Mouse (Mus musculus): ENCODE data around the gene Zfp422. TPM values are rescaled to one million over a fixed set of nuclear protein-coding genes. Genes with fewer than 3 reads are reported as not detected.
"Not testable (repeated sequence)": the region's sequence is repeated elsewhere in the genome, so short reads cannot be mapped to it uniquely, and the experiment has no call there.

Zfp422 gene
- polyA plus RNA-seq, 1 experiment from 2014 or later, result 299 TPM

DNA sequence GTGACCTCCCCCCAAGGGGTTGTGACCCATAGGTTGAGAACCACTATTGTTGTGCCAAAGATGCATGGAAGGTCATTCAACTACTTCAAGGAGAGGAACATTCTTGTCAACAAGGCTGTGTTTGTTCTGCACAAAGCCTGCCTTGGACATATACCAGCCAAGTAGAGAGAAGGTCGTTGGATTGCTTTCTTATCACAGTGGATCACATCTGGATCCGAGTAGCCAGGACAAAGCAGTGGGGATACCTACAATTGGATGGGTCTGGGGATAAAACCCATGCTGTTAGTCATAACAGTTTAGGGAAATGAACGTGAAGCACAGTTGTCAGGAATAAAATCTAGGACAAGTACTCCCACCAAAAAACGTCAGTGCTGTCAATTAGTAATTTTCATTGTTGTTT is 15.1 kb upstream of the Zfp422 start:
- WGBS, result 69% methylated on average over 4 of the region's 4 CpGs
- H3K4me1 ChIP-seq, result no peaks in the 10 kb centered on the region
- H3K36me3 ChIP-seq (replicated peaks), result no peaks in the 10 kb centered on the region
- no peak for DNase-seq (ENCODE audit: extremely low spot score, low spot score)
- H3K27ac ChIP-seq, result no peak overlapping the region
- H3K27me3 ChIP-seq (ENCODE audit: poor library complexity, severe bottlenecking), result no peaks in the 10 kb centered on the region
- no peak overlapping the region for H3K4me3 ChIP-seq
- H3K9me3 ChIP-seq, result no peaks in the 10 kb centered on the region

DNA sequence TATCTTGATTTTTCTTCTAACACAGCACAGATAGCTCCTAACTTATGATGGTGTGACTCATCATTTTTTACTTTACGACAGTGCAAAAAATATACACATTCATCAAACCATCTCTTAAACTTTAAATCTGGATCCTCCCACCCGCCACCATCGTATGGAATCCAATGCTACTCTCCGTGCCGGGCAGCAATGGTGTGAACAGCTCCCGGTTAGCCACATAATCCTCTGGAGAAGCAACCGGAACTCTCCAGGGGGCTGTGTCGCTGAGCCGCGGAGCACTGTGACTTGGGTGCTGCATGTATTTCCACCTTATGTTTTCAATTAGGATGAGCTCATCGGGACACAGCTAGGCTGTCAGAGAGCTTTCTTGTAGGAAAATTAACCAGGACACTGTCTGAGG is 14.1 kb upstream of the Zfp422 start:
- Histone ChIP-seq H3K4me3 (no peak overlapping the region), H3K9me3 (no peaks in the 10 kb centered on the region), H3K27me3 (ENCODE audit: poor library complexity, severe bottlenecking) (no peaks in the 10 kb centered on the region), H3K27ac (no peak overlapping the region), H3K4me1 (no peaks in the 10 kb centered on the region), H3K36me3 (replicated peaks) (no peaks in the 10 kb centered on the region)
- DNase-seq (ENCODE audit: extremely low spot score, low spot score), result no peak
- WGBS, result 90% methylated on average over 11 of the region's 11 CpGs

DNA sequence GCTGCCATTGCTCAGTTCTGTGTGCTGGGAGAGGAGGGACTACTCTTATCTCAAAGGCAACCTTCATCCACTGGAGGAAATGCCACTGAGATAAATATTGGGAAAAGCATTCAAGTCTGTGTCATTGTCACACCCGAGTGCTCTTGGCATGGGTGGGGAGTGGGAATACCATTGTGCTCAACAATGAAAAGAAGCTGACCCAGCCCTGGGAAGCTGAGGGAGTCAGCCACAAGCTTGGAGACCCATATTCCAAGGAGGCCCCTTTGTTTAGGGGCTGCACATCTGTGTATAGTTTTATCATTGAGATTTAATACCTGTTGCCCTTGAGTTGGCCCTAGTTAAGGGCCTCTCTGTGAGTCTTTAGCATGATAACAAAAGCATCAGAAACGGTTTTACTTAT is 10.9 kb upstream of the Zfp422 start:
- H3K27ac ChIP-seq, result no peak overlapping the region
- no peaks in the 10 kb centered on the region for H3K36me3 ChIP-seq (replicated peaks)
- DNase-seq (ENCODE audit: extremely low spot score, low spot score), result no peak
- H3K9me3 ChIP-seq, result no peaks in the 10 kb centered on the region
- 77% methylated on average over 2 of the region's 2 CpGs for WGBS
- no peak overlapping the region for H3K4me3 ChIP-seq
- no peaks in the 10 kb centered on the region for H3K27me3 ChIP-seq (ENCODE audit: poor library complexity, severe bottlenecking)
- H3K4me1 ChIP-seq, result peaks cover 5% of the 10 kb centered on the region; the same call in 1 of the 2 replicates

DNA sequence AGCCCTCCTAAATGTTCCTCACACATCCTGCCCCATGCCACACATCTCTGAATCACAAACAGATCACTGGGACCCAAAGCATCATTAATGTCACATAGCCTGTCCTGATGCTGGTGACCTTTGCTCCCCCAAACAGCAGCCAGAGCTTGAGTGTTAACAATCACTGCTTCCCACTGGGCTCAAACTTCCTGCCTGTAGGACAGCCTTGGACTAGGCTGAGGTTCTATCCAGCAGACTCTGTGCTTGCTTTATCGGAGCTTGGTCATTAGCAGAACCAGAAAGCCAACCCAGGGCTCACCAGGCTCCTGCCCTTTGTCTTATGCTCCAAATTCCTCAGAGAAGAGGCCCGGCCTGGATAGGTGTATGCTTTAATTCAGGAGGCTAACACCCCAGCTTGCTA is 10.1 kb upstream of the Zfp422 start:
- no peaks in the 10 kb centered on the region for H3K9me3 ChIP-seq
- no peak overlapping the region for H3K4me3 ChIP-seq
- H3K4me1 ChIP-seq, result peaks cover 5% of the 10 kb centered on the region; the same call in 1 of the 2 replicates
- no peaks in the 10 kb centered on the region for H3K27me3 ChIP-seq (ENCODE audit: poor library complexity, severe bottlenecking)
- 88% methylated on average over 2 of the region's 2 CpGs for WGBS
- H3K27ac ChIP-seq, result no peak overlapping the region
- no peak for DNase-seq (ENCODE audit: extremely low spot score, low spot score)
- H3K36me3 ChIP-seq (replicated peaks), result no peaks in the 10 kb centered on the region

DNA sequence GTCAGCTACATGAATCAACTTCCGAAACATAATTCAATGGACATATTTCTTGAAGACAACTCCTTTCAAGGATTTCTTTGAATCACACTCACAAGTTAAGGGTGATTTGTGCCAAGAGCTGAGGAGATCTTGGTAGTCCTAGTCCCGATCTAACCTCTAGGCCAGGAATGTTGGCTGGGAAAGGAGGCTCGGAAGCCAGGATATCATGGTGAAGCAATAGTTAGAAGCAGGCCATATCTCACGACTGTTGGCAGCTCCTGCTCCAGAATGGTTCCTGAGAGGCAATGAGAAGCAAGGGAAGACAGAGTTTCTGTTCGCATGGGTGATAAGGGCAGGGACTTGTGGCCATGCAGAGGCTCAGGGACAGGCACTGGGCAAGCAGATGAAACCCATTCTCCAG is 8.7 kb upstream of the Zfp422 start:
- H3K36me3 ChIP-seq (replicated peaks), result no peaks in the 10 kb centered on the region
- peaks cover 5% of the 10 kb centered on the region; the same call in 1 of the 2 replicates for H3K4me1 ChIP-seq
- no peaks in the 10 kb centered on the region for H3K9me3 ChIP-seq
- H3K4me3 ChIP-seq, result no peak overlapping the region
- H3K27ac ChIP-seq, result no peak overlapping the region
- WGBS, result 92% methylated on average over 5 of the region's 5 CpGs
- no peak for DNase-seq (ENCODE audit: extremely low spot score, low spot score)
- no peaks in the 10 kb centered on the region for H3K27me3 ChIP-seq (ENCODE audit: poor library complexity, severe bottlenecking)

DNA sequence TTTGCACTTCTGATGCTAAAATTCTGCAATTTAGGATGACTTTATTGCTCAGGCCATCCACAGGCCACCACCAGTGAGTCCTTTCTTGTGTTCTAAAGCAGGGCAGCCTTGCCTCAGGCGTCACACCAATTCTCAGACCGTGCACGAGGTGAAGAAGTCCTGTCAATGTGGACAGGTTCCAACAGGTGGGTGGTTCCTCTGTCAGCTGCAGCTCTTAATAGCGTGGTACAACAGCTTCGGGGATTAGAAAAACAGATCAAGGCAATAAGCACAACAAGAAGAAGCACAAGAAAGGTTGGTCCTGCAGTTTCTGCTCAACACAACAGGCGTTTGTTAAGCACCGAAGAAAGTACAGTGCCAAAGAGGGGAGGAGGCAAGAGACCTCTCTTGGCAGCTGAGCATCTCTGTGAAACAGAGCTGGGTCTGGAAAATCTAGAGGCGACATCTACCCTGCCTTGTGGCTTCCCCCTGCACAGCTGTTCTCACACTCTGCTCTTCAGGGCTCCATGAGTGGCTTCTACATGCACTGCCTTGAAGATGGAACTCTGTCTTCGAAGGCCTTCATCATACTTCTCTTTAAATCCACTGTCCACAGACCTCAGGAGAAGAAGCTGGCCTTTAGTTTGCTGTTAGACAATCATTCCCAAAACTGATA is 7.9 kb upstream of the Zfp422 start:
- Histone ChIP-seq H3K9me3 (no peaks in the 10 kb centered on the region), H3K27ac (no peak overlapping the region), H3K4me3 (no peak overlapping the region), H3K27me3 (ENCODE audit: poor library complexity, severe bottlenecking) (no peaks in the 10 kb centered on the region), H3K4me1 (peaks cover 5% of the 10 kb centered on the region; the same call in 1 of the 2 replicates), H3K36me3 (replicated peaks) (no peaks in the 10 kb centered on the region)
- WGBS, result 85% methylated on average over 9 of the region's 9 CpGs
- DNase-seq (ENCODE audit: extremely low spot score, low spot score), result no peak

DNA sequence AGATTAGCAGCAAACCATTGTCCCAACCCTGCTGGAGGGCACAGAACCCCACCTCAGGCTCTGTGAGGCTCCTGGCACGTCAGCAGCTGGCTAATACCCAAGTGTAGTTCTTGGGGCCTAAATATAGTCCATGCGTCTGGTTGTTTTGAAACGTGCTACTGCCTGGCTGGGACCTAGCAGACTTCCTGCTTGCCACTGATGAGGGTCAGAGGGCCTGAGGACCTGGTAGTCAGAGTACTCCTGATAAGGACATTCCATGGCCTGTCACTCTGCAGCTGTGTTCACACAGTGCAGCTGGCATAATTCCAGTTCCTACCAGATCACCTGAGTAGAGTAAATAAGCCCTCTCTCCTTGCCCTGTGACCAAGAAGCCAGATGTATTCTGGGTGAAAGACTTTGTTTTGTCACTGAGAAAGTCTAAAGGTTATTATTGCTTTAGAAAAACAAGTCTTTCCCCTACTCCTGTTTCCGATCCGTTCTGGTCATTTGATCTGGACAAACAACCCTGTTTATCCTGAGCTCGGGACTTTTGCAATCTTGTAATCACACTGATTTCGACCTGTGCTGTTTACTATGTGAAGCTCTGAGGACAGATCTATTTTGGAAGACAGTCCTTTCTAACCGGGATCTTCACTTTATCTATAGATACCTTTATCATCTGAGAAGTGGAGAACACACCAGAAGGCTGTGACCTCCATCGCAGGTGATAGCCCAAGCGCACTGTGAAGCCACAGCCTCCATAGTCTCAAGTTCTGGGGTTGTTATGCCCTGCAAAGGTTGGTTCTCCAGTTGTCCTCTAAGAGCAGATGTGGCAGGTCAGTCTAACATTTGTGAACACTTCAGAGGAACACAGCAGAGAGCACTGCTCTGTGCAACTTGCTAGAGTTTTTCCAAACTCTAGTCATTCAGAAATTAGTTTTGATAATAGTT is 6.7 kb upstream of the Zfp422 start:
- H3K4me3 ChIP-seq, result no peak overlapping the region
- no peaks in the 10 kb centered on the region for H3K9me3 ChIP-seq
- peaks cover 5% of the 10 kb centered on the region; the same call in 1 of the 2 replicates for H3K4me1 ChIP-seq
- WGBS, result 76% methylated on average over 10 of the region's 10 CpGs
- no peaks in the 10 kb centered on the region for H3K27me3 ChIP-seq (ENCODE audit: poor library complexity, severe bottlenecking)
- H3K27ac ChIP-seq, result no peak overlapping the region
- DNase-seq (ENCODE audit: extremely low spot score, low spot score), result no peak
- no peaks in the 10 kb centered on the region for H3K36me3 ChIP-seq (replicated peaks)

DNA sequence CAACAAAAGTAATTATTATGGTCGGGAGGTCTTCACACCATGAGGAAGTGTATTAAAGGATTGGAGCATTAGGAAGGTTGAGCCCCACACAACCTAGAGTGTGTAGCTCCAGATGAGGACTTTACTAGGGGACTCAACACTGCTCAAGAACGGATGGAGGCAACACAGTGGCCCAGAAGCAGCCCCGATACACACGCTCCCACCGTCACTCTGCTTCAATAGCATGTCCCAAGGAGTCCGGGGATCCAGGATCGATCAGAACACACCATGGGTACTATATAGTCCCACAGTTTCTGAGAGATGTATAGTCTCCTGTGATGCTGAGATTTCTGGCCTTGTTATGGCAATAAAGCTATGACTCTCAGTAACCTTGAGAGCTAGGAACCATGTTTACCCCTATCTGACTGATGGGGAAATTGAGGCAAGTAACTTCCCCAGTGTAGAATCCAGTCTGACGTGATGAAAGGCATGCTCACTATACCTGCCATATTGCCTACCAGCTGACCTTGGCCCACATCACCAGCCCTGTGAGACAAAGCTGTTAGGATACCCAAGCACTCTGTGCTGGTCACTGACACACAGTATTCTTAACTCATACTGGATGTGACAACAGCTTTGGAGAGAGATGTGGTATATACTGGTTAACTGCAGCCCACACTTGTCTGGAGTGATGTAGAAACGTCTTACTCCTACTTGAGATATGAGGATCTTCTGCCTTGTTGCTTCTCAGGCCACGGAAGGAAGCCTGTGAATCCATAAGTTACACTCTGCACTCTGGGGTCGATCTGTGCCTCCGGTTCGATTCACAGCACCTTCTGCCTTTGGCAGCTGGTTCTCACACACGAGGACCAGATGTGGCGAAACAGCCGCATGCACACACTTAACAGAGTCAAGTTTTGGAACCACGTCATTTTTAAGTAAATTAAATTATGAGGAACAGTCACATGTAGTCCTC is 5.2 kb upstream of the Zfp422 start:
- H3K27me3 ChIP-seq (ENCODE audit: poor library complexity, severe bottlenecking), result no peaks in the 10 kb centered on the region
- WGBS, result 93% methylated on average over 17 of the region's 17 CpGs
- no peak for DNase-seq (ENCODE audit: extremely low spot score, low spot score)
- H3K4me3 ChIP-seq, result no peak overlapping the region
- no peaks in the 10 kb centered on the region for H3K36me3 ChIP-seq (replicated peaks)
- H3K9me3 ChIP-seq, result no peaks in the 10 kb centered on the region
- no peak overlapping the region for H3K27ac ChIP-seq
- H3K4me1 ChIP-seq, result peaks cover 9% of the 10 kb centered on the region

DNA sequence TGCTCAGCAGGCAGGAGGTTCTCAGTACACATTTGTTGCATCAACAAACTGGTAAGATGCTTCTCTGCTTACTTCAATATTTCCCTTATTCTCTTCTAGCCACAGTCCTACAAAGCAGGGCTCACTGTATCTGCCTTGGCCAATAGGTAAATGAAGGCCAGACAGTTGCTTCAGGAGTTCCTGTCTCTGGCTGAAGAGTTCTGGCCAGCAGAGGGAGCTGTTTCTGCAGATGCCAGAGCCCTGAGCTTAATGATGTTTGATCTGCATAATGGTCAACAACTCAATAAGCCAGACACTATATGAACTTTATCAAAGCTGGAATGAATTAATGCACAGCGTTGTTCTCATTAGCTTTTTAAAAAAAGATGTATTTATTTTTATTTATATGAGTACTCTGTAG is 3.3 kb upstream of the Zfp422 start:
- DNase-seq (ENCODE audit: extremely low spot score, low spot score), result peak; percentile 42
- Histone ChIP-seq H3K9me3 (no peaks in the 10 kb centered on the region), H3K36me3 (replicated peaks) (peaks cover 2% of the 10 kb centered on the region), H3K27ac (no peak overlapping the region), H3K4me3 (no peak overlapping the region), H3K4me1 (peaks cover 20% of the 10 kb centered on the region), H3K27me3 (ENCODE audit: poor library complexity, severe bottlenecking) (no peaks in the 10 kb centered on the region)
- WGBS, result 51% methylated on average over 1 of the region's 1 CpGs

DNA sequence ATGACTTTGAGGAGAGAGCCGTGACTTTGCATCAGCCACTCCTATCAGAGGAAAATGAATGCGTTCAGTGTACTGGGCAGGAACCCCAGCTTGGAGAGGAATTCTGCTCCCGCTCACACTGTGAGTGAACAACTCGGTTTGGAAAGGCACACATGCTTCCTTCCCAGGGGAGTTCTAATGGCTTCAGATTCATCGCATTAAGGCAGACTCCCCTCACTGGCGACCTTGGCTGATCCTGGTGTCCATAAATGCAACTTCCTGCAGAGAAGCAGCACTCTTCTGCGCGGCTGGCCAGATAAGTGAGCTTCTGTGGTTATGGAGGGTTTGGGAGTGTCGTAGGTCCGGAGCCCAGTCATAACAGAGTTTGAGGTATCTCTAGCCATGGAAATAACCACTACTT is 967 bp upstream of the Zfp422 start:
- Histone ChIP-seq H3K4me1 (peaks cover 20% of the 10 kb centered on the region), H3K27me3 (ENCODE audit: poor library complexity, severe bottlenecking) (no peaks in the 10 kb centered on the region), H3K27ac (0 out of 2 replicates have a peak overlapping the region, but pooled peaks have one; percentile 100), H3K36me3 (replicated peaks) (peaks cover 25% of the 10 kb centered on the region), H3K4me3 (no peak overlapping the region), H3K9me3 (no peaks in the 10 kb centered on the region)
- peak; percentile 13 for DNase-seq (ENCODE audit: extremely low spot score, low spot score)
- 94% methylated on average over 10 of the region's 10 CpGs for WGBS

DNA sequence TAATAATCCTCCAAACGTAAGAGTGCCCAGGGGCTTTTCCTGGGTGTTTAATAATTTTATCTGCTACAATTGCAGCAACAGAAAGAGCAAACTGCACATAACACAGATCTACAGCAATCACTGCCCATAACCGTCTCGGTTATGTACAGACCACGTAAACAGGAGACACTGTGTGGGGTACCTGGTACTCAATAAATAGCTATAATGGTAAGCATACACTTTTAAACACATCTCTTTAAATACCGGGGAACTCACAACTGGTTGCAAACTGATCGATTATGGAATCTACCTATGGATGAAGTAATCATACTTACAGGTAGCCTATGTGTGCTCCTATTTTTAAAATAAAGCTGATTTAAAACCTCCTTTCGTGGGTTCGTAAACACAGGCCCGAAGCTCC is 704 bp downstream of the Zfp422 start:
- no peaks in the 10 kb centered on the region for H3K9me3 ChIP-seq
- WGBS, result 28% methylated on average over 9 of the region's 9 CpGs
- H3K27ac ChIP-seq, result peak overlapping the region; percentile 100
- H3K4me3 ChIP-seq, result peak overlapping the region; percentile 91
- H3K36me3 ChIP-seq (replicated peaks), result peaks cover 37% of the 10 kb centered on the region
- H3K27me3 ChIP-seq (ENCODE audit: poor library complexity, severe bottlenecking), result no peaks in the 10 kb centered on the region
- H3K4me1 ChIP-seq, result peaks cover 20% of the 10 kb centered on the region
- DNase-seq (ENCODE audit: extremely low spot score, low spot score), result no peak

DNA sequence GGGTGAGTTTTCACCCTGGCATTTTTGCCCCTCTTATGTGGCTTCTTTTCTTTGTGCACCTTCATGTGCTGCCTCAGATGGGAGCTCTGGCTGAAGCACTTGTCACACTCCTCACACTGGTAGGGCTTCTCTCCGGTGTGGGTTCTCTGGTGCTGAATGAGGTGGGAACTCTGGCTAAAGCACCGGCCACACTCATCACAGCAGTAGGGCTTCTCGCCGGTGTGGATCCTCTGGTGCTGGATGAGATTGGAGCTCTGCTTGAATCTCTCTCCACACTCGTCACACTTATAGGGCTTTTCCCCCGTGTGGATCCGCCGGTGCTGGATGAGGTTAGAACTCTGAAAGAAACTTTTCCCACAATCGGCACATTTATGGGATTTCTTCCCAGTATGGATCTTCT is 2.4 kb downstream of the Zfp422 start:
- H3K27ac ChIP-seq; H3K9me3 ChIP-seq; DNase-seq (ENCODE audit: extremely low spot score, low spot score); H3K27me3 ChIP-seq (ENCODE audit: poor library complexity, severe bottlenecking); H3K4me3 ChIP-seq: not testable (repeated sequence)
- 95% methylated on average over 9 of the region's 9 CpGs for WGBS
- peaks cover 37% of the 10 kb centered on the region for H3K36me3 ChIP-seq (replicated peaks)
- peaks cover 20% of the 10 kb centered on the region for H3K4me1 ChIP-seq

Data from forebrain, embryonic 10.5 days (tissue).